Mouse (Mus musculus) layer of hippocampus, postnatal 14 days (tissue): ENCODE results near the gene Zfp729a. TPM values are rescaled to one million over a fixed set of nuclear protein-coding genes. Genes with fewer than 3 reads are reported as not detected.
"Not testable (repeated sequence)": the region's sequence is repeated elsewhere in the genome, so short reads cannot be mapped to it uniquely, and the experiment has no call there.

Experiments used
- DNase-seq, 2 experiments: peaks; one replicate each; pipeline ENCODE4 v3.0.0; 2021 to 2022; ENCODE audit warnings: low spot score in 2 of 2, mixed read lengths in 1 of 2
- long read RNA-seq, 2 experiments: library from polyadenylated mRNA; stranded (forward); transcript quantifications; one replicate each; pipeline ENCODE4 v2.0.0; 2021
- total RNA-seq, 2 experiments: library from RNA; stranded (reverse); gene quantifications; 2 replicates each; pipeline ENCODE4 v1.2.3; 2021

Gene Zfp729a
- total RNA-seq, result 10 to 100 TPM in 1 of 2 experiments, 1 to 10 TPM in 1; 9.8 to 10.4 TPM
- long read RNA-seq, experiment 1, full-length matches to known transcripts, result 1 of 2 reads
- long read RNA-seq, experiment 1, partial matches to known transcripts, result 0 of 2 reads
- long read RNA-seq, experiment 1, other reads (novel, unspliced or antisense), result 1 of 2 reads
- long read RNA-seq, experiment 2, partial matches to known transcripts, result 0 of 2 reads
- long read RNA-seq, experiment 2, other reads (novel, unspliced or antisense), result 2 of 2 reads

DNA sequence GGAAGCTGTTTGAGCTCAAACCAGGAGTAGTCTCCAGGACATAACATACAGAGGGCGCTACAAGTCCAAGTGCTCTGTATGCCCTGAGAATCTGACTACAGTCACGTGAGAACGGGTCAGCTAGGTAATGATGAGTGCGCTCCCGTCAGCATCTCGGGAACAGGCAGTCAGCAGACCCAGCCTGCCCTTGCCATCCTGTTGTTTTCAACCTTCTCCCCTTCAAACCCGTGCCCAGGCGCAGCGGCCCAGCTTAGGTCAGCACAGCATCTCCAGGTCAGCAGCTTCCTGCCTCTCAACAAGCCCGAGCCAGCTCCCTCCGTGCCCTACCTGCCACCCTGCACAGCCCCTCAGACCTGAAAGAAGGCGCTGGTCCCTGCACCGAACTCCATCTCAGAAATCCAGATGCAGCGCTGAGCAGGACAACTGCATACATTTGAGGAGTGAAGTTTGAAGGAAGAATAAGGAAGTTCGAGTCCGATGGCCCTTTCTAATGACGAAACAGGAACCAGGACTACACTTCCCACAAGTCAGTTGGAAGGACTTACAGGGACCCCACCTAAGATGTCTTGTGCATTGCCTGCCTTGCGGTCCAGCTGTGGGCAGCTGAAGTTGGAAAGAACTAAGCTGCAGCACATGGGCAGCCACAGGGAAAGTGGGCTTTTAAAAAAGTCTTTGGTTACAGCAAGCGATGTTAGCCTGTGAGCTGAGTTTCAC is at the start of gene Zfp729a, which contains the start of gene Gm49345:
Zfp729a (minus strand) TSS at position 498 of the 714 bp plus-strand sequence.
Gm49345 (minus strand) TSS at position 476 of the 714 bp plus-strand sequence.
- peak; percentile 74 to 92 for DNase-seq

DNA sequence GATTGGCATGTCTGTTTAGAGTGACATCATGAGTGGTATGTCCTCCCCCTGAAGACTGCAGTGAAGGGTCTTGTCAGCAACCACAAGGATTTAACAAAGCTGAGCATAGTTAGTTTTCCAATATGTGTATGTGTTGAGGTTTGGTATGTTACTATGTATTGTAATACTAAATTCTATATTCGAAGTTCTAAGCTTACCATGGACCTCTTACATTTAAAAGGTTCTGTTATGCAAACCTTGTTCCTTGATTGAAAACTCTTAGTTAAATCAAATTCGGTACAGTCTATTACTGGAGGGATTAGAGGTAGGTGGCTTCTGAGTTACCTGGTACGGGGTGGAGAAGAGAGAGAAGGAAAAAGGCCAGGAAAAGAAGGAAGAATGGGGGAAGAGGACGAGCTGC is 49.4 kb upstream of the Zfp729a start, which contains the start of gene Zfp738:
Zfp738 (minus strand) TSS at position 101 of the 400 bp plus-strand sequence.
- no peak for DNase-seq

DNA sequence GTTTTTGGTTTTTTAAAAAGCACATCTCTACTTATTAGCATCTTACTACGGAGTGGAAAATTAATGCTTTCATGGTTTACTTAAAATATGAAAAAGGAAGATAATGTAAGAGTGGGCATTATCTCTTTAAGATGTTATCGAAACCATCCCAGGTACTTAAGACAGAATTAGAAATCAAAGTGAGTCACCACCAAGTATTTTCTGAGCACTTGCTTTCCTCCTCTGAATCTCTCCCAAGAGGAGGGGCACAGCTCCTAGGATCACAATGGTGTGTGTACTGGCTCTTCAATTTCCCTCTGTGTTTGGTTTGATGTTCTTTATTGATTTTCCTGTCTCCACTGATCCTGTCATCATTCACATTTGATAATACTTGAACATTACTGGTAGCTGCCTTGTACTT is 46.2 kb upstream of the Zfp729a start:
- not testable (repeated sequence) for DNase-seq

DNA sequence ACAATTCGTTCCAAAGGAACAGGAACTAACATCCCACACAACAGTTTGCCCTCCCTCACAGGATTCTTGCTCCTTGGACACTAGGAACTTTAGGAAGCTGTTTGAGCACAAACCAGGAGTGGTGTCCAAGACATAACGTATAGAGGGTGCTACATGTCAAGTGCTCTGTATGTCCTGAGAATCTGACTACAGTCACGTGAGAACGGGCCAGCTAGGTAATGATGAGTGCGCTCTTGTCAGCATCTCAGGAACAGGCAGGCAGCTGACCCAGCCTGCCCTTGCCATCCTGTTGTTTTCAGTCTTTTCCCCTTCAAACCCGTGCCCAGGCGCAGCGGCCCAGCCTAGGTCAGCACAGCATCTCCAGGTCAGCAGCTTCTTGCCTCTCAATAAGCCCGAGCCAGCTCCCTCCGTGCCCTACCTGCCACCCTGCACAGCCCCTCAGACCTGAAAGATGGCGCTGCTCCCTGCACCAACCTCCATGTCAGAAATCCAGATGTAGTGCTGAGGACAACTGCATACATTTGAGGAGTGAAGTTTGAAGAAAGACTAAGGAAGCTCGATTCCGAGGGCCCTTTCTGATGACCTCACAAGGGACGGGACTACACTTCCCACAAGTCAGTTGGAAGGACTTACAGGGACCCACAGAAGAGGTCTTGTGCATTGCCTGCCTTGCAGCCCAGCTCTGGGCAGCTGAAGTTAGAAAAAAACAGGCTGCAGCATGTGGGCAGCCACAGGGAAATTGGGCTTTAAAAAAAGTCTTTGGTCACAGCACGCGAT is 45.6 kb upstream of the Zfp729a start:
- peak; percentile 76 to 92 for DNase-seq

DNA sequence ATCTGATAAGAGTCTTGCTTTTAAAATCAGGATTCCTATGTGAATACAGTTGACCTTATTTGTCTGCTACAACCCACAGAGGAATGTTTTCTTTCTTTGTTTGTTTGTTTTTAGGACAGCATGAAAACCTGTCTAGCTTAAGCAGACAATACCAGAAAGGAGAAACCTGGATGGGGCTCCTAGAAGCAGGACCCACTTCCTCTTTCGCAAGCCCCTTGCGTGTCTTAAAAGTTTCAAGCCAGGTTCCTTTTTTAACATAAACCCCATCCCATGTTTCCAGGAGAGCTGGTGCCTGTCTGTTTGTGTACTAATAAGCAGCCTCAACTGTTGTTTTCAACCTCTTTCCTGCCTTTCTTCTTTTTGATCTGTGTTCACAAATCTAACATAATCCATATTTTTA is 37.3 kb upstream of the Zfp729a start:
- DNase-seq, result no peak

DNA sequence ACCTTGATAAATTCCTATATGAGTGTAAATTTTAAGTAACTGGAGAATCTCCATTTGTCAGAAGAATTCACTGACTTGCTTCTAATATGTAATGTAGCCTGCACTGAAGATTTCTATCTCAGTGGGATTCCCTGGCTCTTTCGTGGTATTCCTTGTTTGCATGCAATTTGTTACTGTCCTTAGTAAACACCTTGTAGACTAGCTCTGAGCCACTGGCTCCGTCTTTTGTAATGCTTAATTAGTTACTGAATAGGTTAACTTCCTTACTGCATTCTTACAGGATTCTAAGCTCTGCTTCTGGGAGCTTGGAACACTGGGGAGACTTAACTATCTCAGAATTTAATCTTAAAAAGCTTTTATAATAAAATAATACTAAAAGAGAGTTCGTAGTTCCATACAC is 14.9 kb upstream of the Zfp729a start:
- no peak for DNase-seq

DNA sequence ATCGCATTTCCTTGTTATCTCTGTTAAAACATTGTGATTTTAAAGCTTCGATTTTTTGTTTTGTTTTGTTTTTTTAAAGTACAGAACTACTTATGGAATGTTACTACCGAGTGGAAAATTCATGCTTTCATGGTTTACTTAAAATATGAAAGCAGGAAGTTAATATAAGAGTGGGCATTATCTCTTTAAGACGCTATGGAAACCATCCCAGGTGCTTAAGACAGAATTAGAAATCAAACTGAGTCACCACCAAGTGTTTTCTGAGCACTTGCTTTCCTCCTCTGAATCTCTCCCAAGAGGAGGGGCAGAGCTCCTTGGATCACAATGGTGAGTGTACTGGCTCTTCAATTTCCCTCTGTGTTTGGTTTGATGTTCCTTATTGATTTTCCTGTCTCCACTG is 27.5 kb downstream of the Zfp729a start:
- DNase-seq, result peak in 1 of 2 experiments; percentile 5

DNA sequence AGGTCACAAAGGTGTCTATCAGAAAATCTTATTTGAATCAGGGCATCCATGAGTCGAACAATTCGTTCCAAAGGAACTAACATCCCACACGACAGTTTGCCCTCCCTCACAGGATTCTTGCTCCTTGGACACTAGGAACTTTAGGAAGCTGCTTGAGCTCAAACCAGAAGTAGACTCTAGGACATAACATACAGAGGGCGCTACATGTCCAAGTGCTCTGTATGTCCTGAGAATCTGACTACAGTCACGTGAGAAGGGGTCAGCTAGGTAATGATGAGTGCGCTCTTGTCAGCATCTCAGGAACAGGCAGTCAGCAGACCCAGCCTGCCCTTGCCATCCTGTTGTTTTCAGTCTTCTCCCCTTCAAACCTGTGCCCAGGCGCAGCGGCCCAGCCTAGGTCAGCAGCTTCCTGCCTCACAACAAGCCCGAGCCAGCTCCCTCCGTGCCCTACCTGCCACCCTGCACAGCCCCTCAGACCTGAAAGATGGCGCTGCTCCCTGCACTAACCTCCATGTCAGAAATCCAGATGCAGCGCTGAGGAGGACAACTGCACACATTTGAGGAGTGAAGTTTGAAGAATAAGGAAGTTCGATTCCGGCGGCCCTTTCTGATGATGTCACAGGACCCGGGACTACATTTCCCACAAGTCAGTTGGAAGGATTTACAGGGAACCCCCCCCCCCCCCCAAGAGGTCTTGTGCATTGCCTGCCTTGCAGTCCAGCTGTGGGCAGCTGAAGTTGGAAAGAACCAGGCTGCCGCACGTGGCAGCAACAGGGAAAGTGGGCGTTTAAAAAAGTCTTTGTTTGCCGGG is 28.3 kb downstream of the Zfp729a start, which contains the start of gene Zfp729b:
Zfp729b (minus strand) TSS at position 642 of the 811 bp plus-strand sequence.
- DNase-seq, result peak; percentile 85 to 92

DNA sequence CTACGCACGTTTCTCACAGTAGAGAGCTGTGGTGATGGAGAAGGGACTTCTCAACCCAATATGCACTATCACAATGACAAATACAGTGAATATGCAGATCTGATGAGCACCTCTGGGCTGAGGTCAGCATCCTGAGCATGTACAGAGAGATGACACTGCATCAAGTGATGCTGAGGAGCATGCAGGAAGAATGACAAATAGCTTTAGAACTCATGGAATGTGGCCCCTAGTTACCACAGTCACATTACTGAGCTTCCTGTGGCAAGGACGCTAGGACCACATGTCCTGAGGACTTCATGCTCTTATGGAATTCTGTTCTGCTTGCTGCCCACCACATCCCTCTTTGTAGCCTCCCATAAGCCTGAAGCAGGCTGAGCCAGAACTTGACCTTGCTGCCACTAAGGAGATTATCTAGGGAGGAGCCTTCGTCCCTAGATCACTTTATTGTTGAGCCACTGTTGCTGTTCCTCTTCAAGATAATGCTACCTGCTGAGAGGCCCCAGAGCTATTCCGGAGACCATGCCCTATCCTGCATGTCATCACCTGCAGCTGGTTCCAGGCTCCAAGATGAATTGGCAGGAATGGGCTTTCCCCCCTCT is 64.9 kb downstream of the Zfp729a start:
- DNase-seq, result no peak

Other genes with a start within 250 kb of the Zfp729a start
- 1 to 10 TPM; 1.1 to 2.1 TPM for gene Zfp429, start 238.0 kb downstream of the Zfp729a start, total RNA-seq
- 1 to 10 TPM; 1.8 to 2.1 TPM for gene Zfp459, start 216.4 kb downstream of the Zfp729a start, total RNA-seq
- 10 to 100 TPM; 11.5 to 11.7 TPM for gene Zfp874a, start 186.2 kb downstream of the Zfp729a start, total RNA-seq
- gene Zfp874b, start 153.5 kb downstream of the Zfp729a start, total RNA-seq, result 10 to 100 TPM; 13.1 to 16.3 TPM
- 1 to 10 TPM; 8.2 to 8.8 TPM for gene Zfp58, start 137.2 kb downstream of the Zfp729a start, total RNA-seq
- gene Gm26965, start 111.6 kb downstream of the Zfp729a start, total RNA-seq, result not detected
- 10 to 100 TPM; 22.3 to 23.4 TPM for gene Zfp87, start 111.6 kb downstream of the Zfp729a start, total RNA-seq
- gene Zfp748, start 84.0 kb downstream of the Zfp729a start, total RNA-seq, result 1 to 10 TPM; 8.8 TPM
- 1 to 10 TPM; 7.7 to 8.8 TPM for gene Zfp729b, start 28.1 kb downstream of the Zfp729a start, total RNA-seq
- 1 to 10 TPM; 1.3 to 1.5 TPM for gene Gm49345, start within 50 bp of the Zfp729a start, total RNA-seq
- gene Zfp738, start 49.3 kb upstream of the Zfp729a start, total RNA-seq, result 10 to 100 TPM; 23.7 to 24.0 TPM
- 10 to 100 TPM; 13.5 to 15.1 TPM for gene Zfp65, start 91.4 kb upstream of the Zfp729a start, total RNA-seq
- 1 to 10 TPM; 5.7 to 6.9 TPM for gene Zfp85, start 117.4 kb upstream of the Zfp729a start, total RNA-seq
- 1 to 10 TPM; 2.8 to 4.8 TPM for gene Zfp493, start 141.9 kb upstream of the Zfp729a start, total RNA-seq
- 1 to 10 TPM; 7.1 to 7.6 TPM for gene Zfp273, start 175.9 kb upstream of the Zfp729a start, total RNA-seq
- 1 to 10 TPM; 6.0 to 6.5 TPM for gene Gm10037, start 193.3 kb upstream of the Zfp729a start, total RNA-seq
- not detected for gene BC048507, start 225.5 kb upstream of the Zfp729a start, total RNA-seq